Mouse (Mus musculus) duodenum, adult 2 months (tissue): ENCODE results near the gene Pld4. TPM values are rescaled to one million over a fixed set of nuclear protein-coding genes. Genes with fewer than 3 reads are reported as not detected.

Experiments used
- polyA plus RNA-seq: library from polyadenylated mRNA; depleted of rRNA; stranded (reverse); fragments of >200 nt; gene quantifications from 2 replicates; pipeline ENCODE4 v1.2.3, GENCODE M21; 2012; ENCODE audit warnings: low replicate concordance; rRNA removed

Gene Pld4
- polyA plus RNA-seq = 14.3 and 22.6 TPM in 2 replicates

DNA sequence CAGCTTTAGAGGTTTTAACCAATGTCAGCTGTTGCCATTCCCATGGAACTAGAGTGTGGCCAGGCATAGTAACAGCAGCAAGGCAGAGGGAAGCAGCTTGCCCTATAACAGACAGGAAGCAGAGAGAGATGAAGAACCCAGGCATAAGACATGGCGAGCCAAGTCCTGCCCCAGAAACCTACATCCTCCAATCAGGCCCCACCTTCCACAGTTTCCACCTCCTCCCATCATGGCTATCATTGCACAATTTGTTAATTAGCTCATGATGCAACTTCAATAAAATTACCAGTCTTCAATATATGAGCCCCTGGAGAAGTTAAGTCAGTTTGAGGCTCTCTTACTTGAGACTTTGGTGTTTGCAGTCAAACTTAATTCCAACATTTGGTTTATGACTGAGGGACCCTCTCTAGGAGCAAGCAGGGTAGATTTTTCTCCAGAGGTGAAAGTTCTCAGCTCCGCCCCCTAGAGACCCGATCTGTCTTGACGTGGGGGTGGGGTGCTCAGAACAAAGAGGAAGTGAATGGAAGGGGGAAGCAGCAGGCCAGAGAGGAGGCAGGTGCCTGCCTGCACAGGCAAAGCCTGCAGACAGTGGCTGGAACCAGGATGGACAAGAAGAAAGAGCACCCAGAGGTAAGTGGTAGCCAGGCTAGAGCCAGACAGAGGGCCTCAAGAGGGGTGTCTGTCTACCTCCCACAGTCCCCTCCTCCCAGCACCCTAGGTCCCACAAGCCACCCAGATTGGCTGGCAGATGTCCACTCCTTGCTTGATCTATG, at the start of gene Pld4:
Gene Pld4 (plus strand): TSS at position 502 of the 773 bp plus-strand sequence.

GRCm38 (mm10) chr12:112720216-112720615, 40.2 kb upstream of the Pld4 start, which contains the start of gene Cep170b:
Gene Cep170b (plus strand): TSS chr12:112720455.

DNA sequence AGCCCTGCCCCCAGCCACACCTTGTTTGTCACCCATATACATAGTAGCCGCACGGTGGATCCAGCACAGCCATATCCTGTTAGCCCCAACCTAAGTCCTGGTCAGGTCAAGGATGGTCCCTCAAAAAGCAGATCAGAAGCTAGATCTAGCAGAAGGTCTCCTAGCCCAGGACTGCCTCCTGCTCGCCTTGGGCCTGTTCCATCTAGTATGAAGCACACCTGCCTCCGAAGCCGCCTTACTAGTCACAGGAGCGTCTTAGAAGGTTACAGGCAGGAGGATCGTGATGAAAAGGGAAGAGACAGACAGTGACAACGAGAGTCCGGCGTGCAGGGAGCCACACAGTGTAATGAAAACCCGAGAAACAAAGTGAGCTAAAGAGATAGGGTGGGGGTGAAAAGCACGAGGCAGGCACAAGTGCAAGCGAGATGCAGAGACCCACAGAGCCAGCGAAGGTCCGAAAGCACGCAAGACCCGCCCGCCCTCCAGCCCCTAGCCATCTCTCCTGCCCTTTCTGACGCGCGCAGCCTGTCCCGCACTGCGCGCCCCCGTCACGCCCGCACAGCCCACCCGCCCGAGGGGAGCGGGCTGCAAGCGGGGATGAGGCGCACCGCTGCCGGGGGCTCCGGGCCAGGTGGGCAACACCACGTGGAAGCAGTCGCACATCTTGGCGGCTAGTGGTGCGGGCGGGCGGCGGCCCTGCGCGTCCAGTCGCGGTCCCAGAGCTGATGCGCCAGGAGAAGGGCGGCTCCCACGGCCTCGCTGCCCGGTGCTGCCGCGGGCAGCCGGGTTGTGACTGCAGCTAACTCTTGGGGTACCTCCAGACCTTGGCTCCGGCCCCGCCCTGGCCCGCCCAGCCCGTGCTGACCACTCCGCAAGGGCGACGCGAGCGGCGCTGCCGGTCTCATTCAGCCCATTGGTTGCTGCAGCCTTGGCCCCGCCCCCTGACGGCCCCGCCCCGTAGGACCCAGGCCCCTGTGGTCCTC, 41.7 kb downstream of the Pld4 start, which contains the start of gene Ahnak2:
Gene Ahnak2 (minus strand): TSS at position 794 of the 983 bp plus-strand sequence.

GRCm38 (mm10) chr12:112808587-112809364, 48.3 kb downstream of the Pld4 start, which contains the start of gene Clba1:
Gene Clba1 (plus strand): TSS chr12:112808937.

Other genes starting within 250 kb of the Pld4 start
- 0.87 and 1.0 TPM in 2 replicates for gene Tmem179, start 243.9 kb upstream of the Pld4 start, polyA plus RNA-seq
- gene Inf2, start 171.9 kb upstream of the Pld4 start, polyA plus RNA-seq = 6.8 and 8.5 TPM in 2 replicates
- 3.0 and 6.9 TPM in 2 replicates for gene Adssl1, start 140.6 kb upstream of the Pld4 start, polyA plus RNA-seq
- 21.6 and 24.5 TPM in 2 replicates for gene Siva1, start 116.0 kb upstream of the Pld4 start, polyA plus RNA-seq
- 89.2 and 126 TPM in 2 replicates for gene Akt1, start 85.8 kb upstream of the Pld4 start, polyA plus RNA-seq
- 20.0 and 27.2 TPM in 2 replicates for gene Zbtb42, start 81.8 kb upstream of the Pld4 start, polyA plus RNA-seq
- 59.7 and 67.4 TPM in 2 replicates for gene Cep170b, start 40.2 kb upstream of the Pld4 start, polyA plus RNA-seq
- gene Ahnak2, start 42.0 kb downstream of the Pld4 start, polyA plus RNA-seq = 0.60 and 1.4 TPM in 2 replicates
- gene Clba1, start 48.3 kb downstream of the Pld4 start, polyA plus RNA-seq = 2.1 TPM in 2 replicates
- 9.2 and 11.5 TPM in 2 replicates for gene Cdca4, start 68.8 kb downstream of the Pld4 start, polyA plus RNA-seq
- gene Gpr132, start 107.6 kb downstream of the Pld4 start, polyA plus RNA-seq = 2.4 and 5.8 TPM in 2 replicates
- gene Jag2, start 169.1 kb downstream of the Pld4 start, polyA plus RNA-seq = 7.0 and 9.9 TPM in 2 replicates
- 44.2 and 67.5 TPM in 2 replicates for gene Nudt14, start 181.5 kb downstream of the Pld4 start, polyA plus RNA-seq
- 69.2 and 256 TPM in 2 replicates for gene Btbd6, start 215.8 kb downstream of the Pld4 start, polyA plus RNA-seq
- gene Brf1, start 240.0 kb downstream of the Pld4 start, polyA plus RNA-seq = 34.8 and 43.2 TPM in 2 replicates